Mouse (Mus musculus) forebrain, embryonic 11.5 days (tissue): ENCODE data around the gene C1ql3. TPM values are rescaled to one million over a fixed set of nuclear protein-coding genes. Genes with fewer than 3 reads are reported as not detected.

ENCODE experiments used
- ATAC-seq: fragments of 200-750 bp; cut with Nextera tagmentation; replicated peaks from 2 replicates; pipeline ENCODE4 v1.8.0; 2017; ENCODE audit warnings: moderate TSS enrichment; ENCODE audit not compliant: low FRiP score
- DNase-seq: peaks from one replicate; pipeline ENCODE4 v3.0.0-alpha.2; 2017; ENCODE audit warnings: low spot score
- H3K27ac ChIP-seq: fragments of 300-500 bp; sonication (generic); 2 replicates; pipeline ENCODE4 v1.5.1; 2014; ENCODE audit warnings: low read depth, low read length
- H3K27me3 ChIP-seq: fragments of 300-500 bp; sonication (generic); 2 replicates; pipeline ENCODE4 v1.6.1; 2014; ENCODE audit warnings: mild to moderate bottlenecking, low read length, mixed read lengths; ENCODE audit not compliant: control insufficient read depth, insufficient read depth
- H3K36me3 ChIP-seq: fragments of 300-500 bp; sonication (generic); 2 replicates; pipeline ENCODE4 v1.6.1; 2014; ENCODE audit warnings: mild to moderate bottlenecking, low read length, moderate library complexity, mixed read lengths; ENCODE audit not compliant: control insufficient read depth, insufficient read depth
- H3K4me1 ChIP-seq: fragments of 300-500 bp; sonication (generic); replicated peaks from 2 replicates; pipeline ENCODE4 v1.6.1; 2014; ENCODE audit warnings: low read length, mixed read lengths; ENCODE audit not compliant: control insufficient read depth, insufficient read depth
- H3K4me2 ChIP-seq: fragments of 300-500 bp; sonication (generic); 2 replicates; pipeline ENCODE4 v1.6.1; 2014; ENCODE audit warnings: low read depth, mild to moderate bottlenecking, low read length, moderate library complexity, mixed read lengths; ENCODE audit not compliant: severe bottlenecking
- H3K4me3 ChIP-seq: fragments of 300-500 bp; sonication (generic); 2 replicates; pipeline ENCODE4 v1.5.1; 2014; ENCODE audit warnings: low read depth, low read length
- H3K9ac ChIP-seq: fragments of 300-500 bp; sonication (generic); 2 replicates; pipeline ENCODE4 v1.6.1; 2014; ENCODE audit warnings: low read length
- H3K9me3 ChIP-seq: fragments of 300-500 bp; sonication (generic); 2 replicates; pipeline ENCODE4 v1.6.1; 2016; ENCODE audit warnings: low read length, mixed read lengths; ENCODE audit not compliant: control insufficient read depth
- WGBS: fragments of 180-500 bp; shearing (Covaris S2); extraction: QIAGEN DNeasy Blood & Tissue Kit; methylation state at CpG from one replicate; pipeline ENCODE4 v1.1.7; 2014; 5-methylcytosine and 5-hydroxymethylcytosine counted together
- polyA plus RNA-seq: library from polyadenylated mRNA; unstranded; fragments of >200 nt; fragmentation: Nextera tagmentation; extraction: Ambion mirVana; gene quantifications from 2 replicates; pipeline ENCODE4 v1.2.1, GENCODE M21; 2014

Gene C1ql3
- polyA plus RNA-seq, 1 experiment from 2014 or later, result 0.20 TPM

- WGBS, result under 1% methylated on average over 73 of the region's 75 CpGs
- Histone ChIP-seq H3K9me3 (no peaks in the 10 kb centered on the region), H3K4me2 (peak overlapping the region; percentile 99), H3K4me3 (peak overlapping the region; percentile 51), H3K36me3 (no peaks in the 10 kb centered on the region), H3K27me3 (peaks cover 40% of the 10 kb centered on the region), H3K27ac (no peak overlapping the region), H3K9ac (peak overlapping the region; percentile 50), H3K4me1 (peaks cover 6% of the 10 kb centered on the region; the same call in 1 of the 2 replicates)
- peak; percentile 80 for DNase-seq
- peak; percentile 66 for ATAC-seq
Measured at GRCm38 (mm10) chr2:13010460-13011341, 905 bp downstream of the C1ql3 start.

DNA sequence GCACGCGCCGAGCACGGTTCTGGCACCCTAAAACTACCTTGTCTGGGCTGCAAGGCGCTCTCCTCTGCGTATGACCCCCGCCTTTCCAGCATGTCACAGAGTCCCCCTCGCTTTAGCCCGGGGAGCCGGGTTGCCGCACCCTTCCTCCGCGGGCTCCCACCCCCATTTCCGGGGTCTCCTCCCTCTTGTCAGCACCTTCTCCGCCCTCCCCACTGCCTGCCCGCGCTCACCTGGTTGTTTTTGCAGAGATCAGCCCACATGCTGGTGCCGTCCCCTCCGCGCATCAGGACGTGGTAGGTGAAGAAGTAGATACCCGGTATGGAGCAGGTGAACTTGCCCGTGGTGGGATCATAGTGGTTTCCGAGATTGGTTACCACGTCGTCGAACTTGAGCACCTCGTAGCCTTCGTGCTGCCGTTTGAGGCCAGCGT lies 1.6 kb downstream of the C1ql3 start:
- peak; percentile 28 for ATAC-seq
- Histone ChIP-seq H3K4me2 (peak overlapping the region; percentile 99), H3K36me3 (no peaks in the 10 kb centered on the region), H3K27ac (no peak overlapping the region), H3K4me1 (peaks cover 6% of the 10 kb centered on the region; the same call in 1 of the 2 replicates), H3K9me3 (no peaks in the 10 kb centered on the region), H3K4me3 (peak overlapping the region; percentile 51), H3K27me3 (peaks cover 40% of the 10 kb centered on the region), H3K9ac (peak overlapping the region; percentile 50)
- DNase-seq, result peak; percentile 55
- under 1% methylated on average over 31 of the region's 31 CpGs for WGBS

DNA sequence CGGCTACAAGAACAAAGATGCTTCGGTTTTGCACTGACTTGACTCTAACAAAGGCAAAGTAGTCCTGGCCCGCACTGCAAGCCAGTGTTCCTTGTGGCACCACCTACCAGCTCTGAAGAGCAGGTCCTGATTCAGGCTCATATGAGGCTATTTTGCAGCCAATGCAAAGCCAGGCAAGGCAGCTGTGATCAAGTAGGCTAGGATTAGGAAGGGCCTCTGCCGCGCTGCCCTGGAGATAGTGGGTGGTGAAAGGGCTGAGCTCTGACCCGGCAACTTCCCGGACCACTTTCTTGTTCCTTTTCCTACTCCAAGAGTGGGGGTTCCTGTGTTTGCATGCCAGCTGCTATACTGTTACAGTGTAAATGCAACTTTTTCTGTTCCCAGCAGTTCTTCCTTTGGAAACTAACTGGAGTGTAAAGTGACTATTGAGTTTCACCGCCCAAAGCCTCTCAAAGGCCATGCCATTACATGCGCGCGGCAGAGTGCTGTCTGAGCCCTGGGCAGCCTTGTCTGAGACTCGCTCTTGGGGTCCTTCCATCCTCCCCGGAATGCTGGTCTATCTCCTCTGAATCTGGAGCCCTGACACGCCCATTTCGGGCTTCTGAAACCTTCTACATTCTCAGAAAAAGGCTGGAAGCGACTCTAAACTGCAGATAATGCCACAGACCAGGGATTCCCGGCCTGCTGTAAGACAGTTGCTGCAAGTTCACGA lies 2.2 kb downstream of the C1ql3 start:
- 3% methylated on average over 18 of the region's 18 CpGs for WGBS
- peak overlapping the region; percentile 99 for H3K4me2 ChIP-seq
- DNase-seq (peak; percentile 57), ATAC-seq (peak; percentile 32)
- no peak overlapping the region for H3K9ac ChIP-seq
- H3K27ac ChIP-seq, result no peak overlapping the region
- H3K27me3 ChIP-seq, result peaks cover 40% of the 10 kb centered on the region
- no peaks in the 10 kb centered on the region for H3K36me3 ChIP-seq
- H3K9me3 ChIP-seq, result no peaks in the 10 kb centered on the region
- H3K4me1 ChIP-seq, result peaks cover 6% of the 10 kb centered on the region; the same call in 1 of the 2 replicates
- peak overlapping the region; percentile 51 for H3K4me3 ChIP-seq

- peaks cover 6% of the 10 kb centered on the region; the same call in 1 of the 2 replicates for H3K4me1 ChIP-seq
- H3K9me3 ChIP-seq, result no peaks in the 10 kb centered on the region
- no peak overlapping the region for H3K4me3 ChIP-seq
- peaks cover 40% of the 10 kb centered on the region for H3K27me3 ChIP-seq
- no peak overlapping the region for H3K9ac ChIP-seq
- ATAC-seq (no peak), DNase-seq (no peak)
- no peak overlapping the region for H3K4me2 ChIP-seq
- 63% methylated on average over 1 of the region's 1 CpGs for WGBS
- no peaks in the 10 kb centered on the region for H3K36me3 ChIP-seq
- H3K27ac ChIP-seq, result no peak overlapping the region
Measured at GRCm38 (mm10) chr2:13008433-13008832, 3.2 kb downstream of the C1ql3 start.

DNA sequence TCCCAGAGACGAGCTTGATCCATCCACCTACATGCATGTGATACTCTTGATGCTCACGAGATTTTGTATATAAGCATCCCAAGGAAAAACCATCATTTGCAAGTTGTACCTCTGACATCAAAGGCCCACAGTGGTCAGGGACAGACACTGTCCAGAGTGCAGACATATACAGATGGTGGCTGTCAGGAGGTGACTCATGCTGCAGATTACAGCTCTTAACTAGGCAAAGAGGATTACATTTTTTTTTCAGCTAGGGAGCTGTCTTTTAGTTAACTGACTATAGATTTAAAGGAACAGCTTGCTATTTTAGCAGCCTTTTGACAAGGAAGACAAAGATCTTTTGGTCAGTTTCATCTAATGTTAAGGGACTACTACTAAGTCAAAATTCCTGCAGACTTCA lies 11.6 kb downstream of the C1ql3 start:
- no peak overlapping the region for H3K27ac ChIP-seq
- no peak overlapping the region for H3K4me2 ChIP-seq
- H3K9me3 ChIP-seq, result no peaks in the 10 kb centered on the region
- 65% methylated on average over 2 of the region's 2 CpGs for WGBS
- DNase-seq (no peak), ATAC-seq (no peak)
- H3K4me1 ChIP-seq, result no peaks in the 10 kb centered on the region
- H3K36me3 ChIP-seq, result no peaks in the 10 kb centered on the region
- H3K27me3 ChIP-seq, result no peaks in the 10 kb centered on the region
- H3K4me3 ChIP-seq, result no peak overlapping the region
- H3K9ac ChIP-seq, result no peak overlapping the region

GRCm38 (mm10) chr2:12984901-12985732 lies 26.5 kb downstream of the C1ql3 start:
- ATAC-seq (no peak), DNase-seq (no peak)
- Histone ChIP-seq H3K4me3 (no peak overlapping the region), H3K36me3 (no peaks in the 10 kb centered on the region), H3K4me1 (no peaks in the 10 kb centered on the region), H3K27ac (no peak overlapping the region), H3K9ac (no peak overlapping the region), H3K4me2 (no peak overlapping the region), H3K9me3 (no peaks in the 10 kb centered on the region), H3K27me3 (no peaks in the 10 kb centered on the region)
- WGBS, result 62% methylated on average over 4 of the region's 4 CpGs

DNA sequence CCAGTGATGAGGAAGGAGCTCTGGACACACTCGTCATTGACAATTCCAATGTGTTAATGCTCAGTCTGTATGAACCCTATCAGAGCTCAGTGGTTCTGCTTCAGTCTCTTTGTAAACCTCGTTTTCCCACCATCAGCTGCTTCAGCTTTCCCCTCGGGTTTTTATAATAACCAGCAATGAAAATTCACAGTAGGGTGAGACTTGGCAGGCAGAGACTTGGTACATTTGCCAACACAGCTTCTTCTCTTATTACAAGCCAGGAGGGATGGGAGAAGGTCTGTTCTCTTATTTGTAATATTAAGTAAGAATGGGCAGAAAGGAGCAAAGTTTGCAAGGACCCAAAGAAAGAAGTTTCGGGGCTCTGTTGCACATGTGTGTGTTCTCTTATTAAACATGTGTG lies 32.8 kb downstream of the C1ql3 start:
- Histone ChIP-seq H3K9me3 (no peaks in the 10 kb centered on the region), H3K27ac (no peak overlapping the region), H3K4me1 (no peaks in the 10 kb centered on the region), H3K36me3 (no peaks in the 10 kb centered on the region), H3K9ac (no peak overlapping the region), H3K4me3 (no peak overlapping the region), H3K27me3 (peaks cover 3% of the 10 kb centered on the region; the same call in 1 of the 2 replicates), H3K4me2 (no peak overlapping the region)
- 79% methylated on average over 4 of the region's 4 CpGs for WGBS
- no peak for DNase-seq
- no peak for ATAC-seq

- no peaks in the 10 kb centered on the region for H3K36me3 ChIP-seq
- H3K9me3 ChIP-seq, result no peaks in the 10 kb centered on the region
- ATAC-seq, result no peak
- no peak for DNase-seq
- WGBS, result 92% methylated on average over 7 of the region's 7 CpGs
- no peaks in the 10 kb centered on the region for H3K4me1 ChIP-seq
- H3K9ac ChIP-seq, result no peak overlapping the region
- H3K4me3 ChIP-seq, result no peak overlapping the region
- no peak overlapping the region for H3K4me2 ChIP-seq
- H3K27ac ChIP-seq, result no peak overlapping the region
- peaks cover 10% of the 10 kb centered on the region for H3K27me3 ChIP-seq
Measured at GRCm38 (mm10) chr2:12977367-12977766, 34.2 kb downstream of the C1ql3 start.
